In the genomic region with DNA sequence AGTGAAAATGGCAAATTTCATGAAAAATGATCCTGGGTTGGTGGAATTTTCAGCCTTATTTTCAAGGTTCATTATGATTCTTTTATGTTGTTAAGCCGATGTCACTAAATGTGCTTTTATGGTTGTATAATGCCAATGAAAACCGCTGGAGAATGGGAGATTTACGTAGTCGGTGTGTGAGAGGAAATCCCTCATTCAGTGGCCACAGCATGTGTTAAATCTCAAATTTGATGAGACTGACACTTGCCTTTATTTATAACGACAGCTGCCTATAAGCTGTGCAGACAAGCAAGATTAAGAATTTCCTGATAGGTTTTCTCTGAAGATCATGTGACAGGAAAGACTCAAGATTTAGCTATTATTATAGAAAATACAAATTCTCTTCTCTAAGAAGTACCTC, we compare ENCODE assay signal across 17 mouse cellular contexts.
"Had no signal": no experiment of that assay in that cellular context is flagged by ENCODE, and none has a peak within 500 bp of the region (broad histone marks: within the 10 kb centered on the region; RNA-seq: fewer than 3 reads in every experiment).

No protein-coding gene starts in this region.

- ATAC-seq: intestine, postnatal 0 days had no signal

- H3K4me1 ChIP-seq: limb, embryonic 10.5 days; limb, embryonic 13.5 days; liver, embryonic 13.5 days; neural tube, embryonic 13.5 days had no signal

- H3K27ac ChIP-seq: kidney, postnatal 0 days; layer of hippocampus, adult 2 months; limb, embryonic 10.5 days; limb, embryonic 13.5 days; liver, embryonic 13.5 days; neural tube, embryonic 13.5 days had no signal

- H3K4me2 ChIP-seq: limb, embryonic 13.5 days; liver, embryonic 13.5 days; neural tube, embryonic 13.5 days had no signal

- H3K27me3 ChIP-seq: liver, embryonic 13.5 days; neural tube, embryonic 13.5 days had no signal

- DNase-seq: kidney, adult 2 months; kidney, postnatal 25 days; layer of hippocampus, adult 9-11 months; liver; liver, embryonic 13.5 days; lung, adult 2 months; lung, postnatal 14 days; lung, postnatal 4 days; thymus, adult 18-20 months; thymus, postnatal 36 days had no signal

- H3K4me3 ChIP-seq: layer of hippocampus, adult 2 months; limb, embryonic 10.5 days; limb, embryonic 13.5 days; liver, embryonic 13.5 days; myocyte; neural tube, embryonic 13.5 days had no signal

- H3K9me3 ChIP-seq: limb, embryonic 10.5 days; limb, embryonic 13.5 days; liver, embryonic 13.5 days; neural tube, embryonic 13.5 days had no signal

- H3K9ac ChIP-seq: limb, embryonic 13.5 days; liver, embryonic 13.5 days; neural tube, embryonic 13.5 days had no signal

- H3K36me3 ChIP-seq: limb, embryonic 10.5 days; limb, embryonic 13.5 days; liver, embryonic 13.5 days; neural tube, embryonic 13.5 days had no signal
